Mouse (Mus musculus) embryo, embryonic 11 days (tissue): ENCODE measurements at regions not wholly inside any gene's neighbourhood (a gene's known extent, or its start where the extent isn't known, plus 50 kb on each side); places are given as distances from the start of the nearest gene placed in this dataset.

Experiments
- DNase-seq: peaks from one replicate; pipeline ENCODE4 v3.0.0-alpha.2; 2015

DNA sequence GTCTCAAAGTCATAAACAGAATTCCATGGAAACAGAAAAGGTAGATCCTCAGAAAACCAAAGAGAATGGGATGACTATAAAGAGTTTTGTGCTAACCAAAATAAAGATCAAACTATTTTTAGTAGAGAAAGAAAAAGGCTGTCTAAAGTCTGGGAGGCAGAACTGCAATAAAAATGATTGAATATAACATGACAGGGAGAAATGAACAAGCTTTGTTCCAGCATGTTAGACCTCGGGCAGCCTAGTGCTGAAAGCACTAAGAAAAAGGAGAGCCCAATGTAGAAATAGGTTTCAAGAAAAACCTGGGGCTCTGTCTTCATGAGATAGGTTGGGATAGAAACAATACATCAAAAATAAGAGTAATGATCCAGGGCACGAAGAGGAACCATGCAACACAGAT is 135.4 kb upstream of the Pcdh7 start:
- DNase-seq, result peak; percentile 1

DNA sequence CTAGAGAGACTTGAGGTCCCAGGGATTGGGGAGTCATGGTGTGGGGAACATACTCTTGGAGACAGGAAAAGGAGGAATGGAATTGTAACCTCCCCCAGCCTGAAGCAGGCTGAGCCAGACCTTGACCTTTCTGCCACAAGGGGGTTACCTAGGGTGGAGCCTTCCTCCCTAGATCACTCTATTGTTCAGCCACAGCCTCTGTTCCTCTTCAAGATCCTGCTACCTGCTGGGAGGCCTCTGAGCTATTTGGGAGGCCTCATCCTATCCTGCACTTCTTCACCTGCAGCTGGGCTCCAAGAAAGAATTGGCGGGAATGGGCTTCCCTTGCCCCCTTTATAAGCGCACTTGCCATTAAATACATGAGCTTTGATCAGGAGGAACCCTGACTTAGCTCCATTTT is 130.8 kb upstream of the Pcdh7 start:
- DNase-seq, result no peak

DNA sequence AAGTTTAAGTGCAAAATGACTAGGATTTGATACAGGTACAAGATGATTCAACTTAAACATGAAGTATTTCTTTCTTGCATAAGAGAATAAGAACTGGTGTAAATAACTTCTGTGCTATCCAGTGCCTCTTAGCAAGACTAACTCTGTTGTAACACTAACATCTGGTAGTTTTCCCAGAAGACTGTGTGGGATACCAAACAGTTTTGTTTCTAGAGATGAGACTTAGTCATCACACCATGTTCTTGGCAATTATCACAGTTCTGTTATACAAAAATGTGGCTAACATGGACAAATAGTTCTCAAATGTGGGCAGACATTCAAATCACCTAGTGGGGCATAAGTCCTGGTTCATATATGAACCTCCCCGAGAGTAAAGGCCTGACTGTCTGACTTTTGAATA is 121.8 kb upstream of the Pcdh7 start:
- DNase-seq, result no peak

DNA sequence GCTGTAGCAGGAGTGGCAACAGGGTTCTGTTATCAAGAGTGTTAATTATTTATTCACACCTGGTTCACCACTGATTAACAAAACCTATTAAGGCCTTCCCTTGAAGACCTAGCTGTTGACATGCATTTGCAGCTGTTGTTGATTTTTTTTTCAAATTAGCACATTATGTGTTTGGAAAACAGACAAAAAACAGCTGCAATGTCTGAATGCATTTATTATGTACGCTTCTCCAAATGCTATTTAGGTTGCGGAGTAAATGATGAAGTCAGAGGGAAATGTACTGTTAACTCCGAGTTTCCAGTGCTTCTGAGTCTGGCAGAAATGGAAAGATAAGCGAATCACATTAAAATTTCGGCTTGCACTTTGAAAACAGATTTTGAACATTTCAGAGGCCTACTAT is 120.7 kb upstream of the Pcdh7 start:
- no peak for DNase-seq

DNA sequence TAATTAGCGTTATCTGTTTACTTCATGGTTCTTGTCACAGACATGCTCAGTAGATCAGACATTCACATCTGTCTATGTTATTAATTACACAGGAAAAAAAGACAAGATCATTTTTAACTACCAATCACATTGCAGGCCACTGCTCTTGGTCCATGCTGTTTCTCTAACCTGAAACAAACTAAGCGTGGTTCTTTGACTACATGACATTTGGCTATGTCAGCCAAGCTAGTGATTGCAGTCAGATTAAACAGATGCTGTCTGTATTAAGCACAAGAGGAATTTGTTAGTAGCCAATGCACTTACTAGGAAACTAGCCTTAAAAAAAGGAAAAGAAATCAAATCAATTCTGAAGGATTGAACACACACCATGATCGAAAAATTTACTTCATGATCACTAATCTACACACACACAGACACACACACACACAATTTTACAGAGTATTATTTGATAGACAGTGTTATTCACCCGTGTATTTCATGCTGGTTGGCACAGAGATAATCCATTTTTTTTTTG is 119.5 kb upstream of the Pcdh7 start:
- no peak for DNase-seq
